Mouse (Mus musculus) v-Abl transformed pro-B cells (cell line): Measurements from ENCODE around the gene Pdrg1.

Source experiments
- in situ Hi-C, 2 experiments: fragments of 400-800 bp; cut with MboI; formaldehyde crosslinking; loops; one replicate each; pipeline ENCODE4 v1.15.1; 2025; ENCODE audit not compliant: unreplicated experiment in 2 of 2

Gene Pdrg1

DNA sequence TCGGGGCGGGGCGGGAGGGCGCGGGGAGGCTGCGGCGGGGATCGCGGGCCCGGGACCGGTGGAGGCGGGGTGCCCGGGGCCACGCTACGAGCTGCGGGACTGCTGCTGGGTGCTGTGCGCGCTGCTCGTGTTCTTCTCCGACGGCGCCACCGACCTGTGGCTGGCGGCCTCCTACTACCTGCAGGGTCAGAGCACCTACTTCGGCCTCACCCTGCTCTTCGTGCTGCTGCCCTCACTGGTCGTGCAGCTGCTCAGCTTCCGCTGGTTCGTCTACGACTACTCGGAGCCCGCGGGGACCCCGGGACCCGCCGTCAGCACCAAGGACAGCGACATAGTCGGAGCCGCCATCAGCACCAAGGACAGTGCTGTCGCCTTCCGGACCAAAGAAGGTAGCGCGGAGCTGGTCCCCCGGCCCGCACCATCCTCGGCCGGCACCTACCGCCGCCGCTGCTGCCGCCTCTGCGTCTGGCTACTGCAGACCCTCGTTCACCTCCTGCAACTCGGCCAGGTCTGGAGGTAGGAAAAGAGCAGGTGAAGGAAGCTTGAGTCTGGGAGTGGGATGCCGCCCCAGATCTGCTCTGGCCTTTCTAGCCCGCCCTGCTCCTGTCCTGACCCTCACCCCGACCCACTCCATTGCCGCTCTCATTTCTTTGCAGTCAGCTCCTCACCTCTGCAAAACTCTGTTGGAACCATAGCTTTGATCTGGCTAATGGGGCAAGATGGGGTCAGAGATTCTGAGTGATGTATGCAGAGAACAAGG lies 17.0 kb upstream of the Pdrg1 start:
- in situ Hi-C loops: no loop called here

DNA sequence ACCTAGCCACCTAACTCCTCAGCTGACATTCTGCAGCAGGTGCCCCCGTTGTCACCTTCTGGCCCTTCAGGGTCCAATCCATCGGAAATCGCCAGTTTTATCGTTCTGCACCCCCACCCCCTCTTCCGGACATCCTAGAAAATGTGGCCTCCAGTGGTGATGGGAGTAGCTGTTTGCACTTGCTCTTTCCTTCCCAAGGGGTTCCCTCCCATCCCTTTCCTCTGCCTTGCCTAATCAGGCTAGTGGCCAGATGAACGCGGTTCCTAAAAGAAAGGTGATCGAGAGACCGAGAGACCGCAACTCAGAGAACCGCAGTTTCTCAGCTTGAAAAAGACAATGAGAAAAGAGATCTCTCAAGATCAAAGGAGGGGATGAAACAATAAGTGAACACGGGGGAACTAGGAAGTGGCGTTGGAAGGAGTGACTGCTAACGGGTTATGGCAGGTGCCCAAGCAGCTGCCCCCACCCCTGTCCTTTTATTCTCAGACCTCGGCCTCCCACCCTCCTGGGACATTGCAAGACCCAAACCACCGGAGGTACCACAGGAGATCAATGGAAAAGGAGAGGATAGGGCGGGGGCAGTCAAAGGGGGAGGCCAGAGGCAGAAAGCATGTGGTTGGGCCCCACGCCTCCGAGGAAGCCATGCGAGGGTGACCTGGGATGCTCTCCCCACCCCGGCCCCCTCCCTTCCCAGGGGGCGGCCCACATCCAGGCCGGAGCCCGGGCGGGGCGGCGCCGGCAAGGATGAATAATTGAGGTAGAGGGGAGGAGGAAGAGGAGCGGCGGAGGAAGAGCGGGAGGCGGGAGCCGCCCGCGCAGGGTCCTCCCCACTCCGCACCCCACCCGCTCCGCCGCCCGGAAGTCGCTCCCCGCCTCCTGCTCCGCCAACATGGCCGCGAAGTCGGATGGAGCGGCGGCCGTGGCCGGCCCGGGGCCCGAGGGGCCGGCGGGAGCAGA lies 16.2 kb upstream of the Pdrg1 start, which contains the start of gene Xkr7:
Gene Xkr7, plus strand, starts transcription at position 727 of the 957 bp plus-strand sequence.
- in situ Hi-C loops: no loop called here

DNA sequence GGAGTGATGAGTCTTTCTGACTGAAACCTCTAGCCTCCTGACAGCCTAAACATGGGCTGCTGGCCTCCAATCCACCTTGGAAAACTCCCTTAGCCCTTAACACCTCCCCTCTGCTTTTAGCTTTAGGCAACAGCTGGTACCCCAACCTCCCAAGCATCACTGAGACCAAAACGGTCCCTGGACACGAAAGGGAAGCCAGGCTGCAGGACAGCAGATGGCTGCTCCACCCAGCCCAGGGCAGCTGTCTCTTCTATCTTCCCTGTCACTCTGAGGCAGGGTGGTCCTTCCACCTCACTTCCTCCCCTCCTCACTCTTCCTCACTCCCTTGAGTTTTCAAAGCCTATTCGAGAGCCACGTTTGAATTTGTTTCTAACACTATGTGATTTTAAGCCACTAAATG lies 15.2 kb upstream of the Pdrg1 start:
- in situ Hi-C loops: no loop called here

DNA sequence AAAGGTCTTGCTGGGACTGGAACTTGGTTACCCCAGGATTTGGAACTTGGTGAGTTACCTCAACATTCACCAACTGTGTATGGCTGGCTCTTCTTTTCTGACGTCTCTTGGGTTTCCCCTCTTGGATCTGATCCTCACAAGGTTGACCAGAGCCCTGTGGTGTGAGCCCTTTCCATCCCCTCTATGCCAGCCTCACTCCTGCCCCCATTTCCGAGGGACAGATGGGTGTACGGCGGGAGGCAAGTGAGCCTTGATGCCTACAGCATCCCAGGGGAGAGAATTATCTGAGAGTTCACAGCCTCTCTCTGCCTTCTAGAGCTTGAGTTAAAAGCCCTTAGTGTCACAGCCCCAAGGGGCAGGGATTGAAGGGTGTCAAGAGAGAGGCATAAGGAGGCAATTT lies 12.3 kb upstream of the Pdrg1 start:
- in situ Hi-C loops: no loop called here

DNA sequence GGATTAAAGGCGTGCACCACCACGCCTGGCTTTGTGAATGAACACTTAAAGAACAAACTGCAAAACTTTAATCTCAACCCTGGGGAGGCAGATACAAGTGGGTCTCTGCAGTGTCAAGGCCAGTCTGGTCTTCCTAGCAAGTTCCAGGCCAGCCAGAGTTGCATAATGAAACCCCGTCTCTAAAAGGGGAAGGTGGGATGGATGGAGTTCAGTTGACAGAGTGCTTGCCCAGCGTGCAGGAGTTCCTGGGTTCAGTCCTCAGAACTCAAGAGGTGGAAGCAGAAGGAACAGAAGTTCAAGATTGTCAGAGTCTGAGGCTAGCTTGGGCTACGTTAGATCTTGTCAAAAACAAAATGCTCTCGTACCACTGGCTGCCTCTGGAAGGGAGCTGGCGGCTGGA lies 10.8 kb upstream of the Pdrg1 start:
- in situ Hi-C loops: no loop called here

DNA sequence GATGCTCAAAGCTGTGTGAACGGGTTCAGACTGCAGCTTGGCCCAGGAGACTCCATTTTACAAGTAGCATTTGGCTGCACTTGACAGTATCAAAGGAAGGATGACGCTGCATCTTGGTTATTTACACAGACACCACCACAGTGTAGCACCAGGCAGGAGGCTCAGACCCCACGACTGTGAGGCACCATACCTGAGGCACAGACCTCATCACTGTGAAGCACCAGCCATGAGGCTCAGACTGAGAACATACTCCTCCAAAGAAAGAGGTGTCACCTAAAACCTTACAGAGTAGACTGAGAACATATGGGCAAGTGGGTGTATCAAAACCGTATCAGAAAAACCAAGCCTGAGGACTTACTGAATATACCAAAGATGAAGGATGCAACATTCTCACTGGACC lies 7.6 kb upstream of the Pdrg1 start:
- in situ Hi-C loops: no loop called here

DNA sequence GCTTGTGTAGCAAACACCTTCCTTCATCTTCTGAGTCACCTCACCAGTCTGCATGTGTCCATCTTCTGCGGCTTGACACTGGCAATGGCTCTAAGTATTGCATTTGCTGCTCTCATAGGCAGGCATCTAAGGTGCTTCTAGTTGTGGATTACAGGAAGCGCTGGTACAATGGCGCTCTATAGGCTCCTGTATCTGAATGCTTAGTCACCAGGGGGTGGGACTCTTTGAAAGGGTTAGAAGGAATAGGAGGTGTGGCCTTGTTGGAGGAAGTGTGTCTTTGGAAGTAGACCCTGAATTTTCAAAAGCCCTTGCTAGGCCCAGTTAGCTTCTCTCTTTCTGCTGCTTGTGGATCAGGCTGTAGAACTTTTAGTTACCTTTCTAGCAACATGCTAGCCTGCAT lies 5.9 kb upstream of the Pdrg1 start:
- in situ Hi-C loops: no loop called here

DNA sequence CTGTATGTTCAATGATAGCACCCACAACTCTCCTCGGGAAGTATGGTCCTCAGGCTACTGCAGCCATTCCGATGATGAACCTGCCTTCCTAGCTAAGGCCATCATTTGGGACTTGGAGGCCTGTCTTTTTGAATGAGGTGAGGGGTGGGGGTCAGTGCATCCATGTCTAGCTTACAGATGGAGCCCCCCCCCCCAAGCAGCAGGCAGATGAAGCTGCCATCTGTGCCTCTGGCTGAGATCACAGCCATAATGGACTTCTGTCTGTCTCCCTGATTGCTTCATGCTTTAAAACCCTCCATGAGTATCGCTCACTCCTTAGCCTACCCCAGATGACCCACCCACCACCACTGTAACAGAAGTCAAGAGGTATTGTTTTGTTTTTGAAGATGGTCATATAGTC lies 4.1 kb upstream of the Pdrg1 start:
- in situ Hi-C loops: loop anchor here (10.0 kb wide), 1 partner anchor 105 kb away; the partner anchor contains the start of gene Mylk2 (in 2 of the 2)

DNA sequence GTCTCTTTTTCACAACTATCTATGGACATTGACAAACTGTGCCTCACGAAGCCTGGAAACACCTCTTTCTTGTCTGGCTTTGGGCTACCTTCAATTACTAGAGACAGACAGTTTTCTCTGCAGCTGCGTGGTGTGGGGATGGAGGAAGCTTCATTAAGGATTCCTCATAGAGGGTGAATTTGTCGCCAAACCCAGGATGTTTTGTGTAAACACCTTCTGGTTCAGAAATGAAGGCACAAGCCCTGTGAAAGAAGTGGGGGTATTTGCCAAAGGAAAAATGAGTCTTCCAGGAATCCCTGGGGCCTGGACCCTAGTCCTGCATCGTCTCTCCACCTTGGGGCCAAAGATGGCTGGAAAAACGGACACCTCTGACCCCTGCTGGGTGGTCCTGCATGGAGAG lies 1.6 kb upstream of the Pdrg1 start:
- in situ Hi-C loops: loop anchor here (10.0 kb wide), 1 partner anchor 102 kb away; the partner anchor contains the start of gene Mylk2 (in 2 of the 2)

DNA sequence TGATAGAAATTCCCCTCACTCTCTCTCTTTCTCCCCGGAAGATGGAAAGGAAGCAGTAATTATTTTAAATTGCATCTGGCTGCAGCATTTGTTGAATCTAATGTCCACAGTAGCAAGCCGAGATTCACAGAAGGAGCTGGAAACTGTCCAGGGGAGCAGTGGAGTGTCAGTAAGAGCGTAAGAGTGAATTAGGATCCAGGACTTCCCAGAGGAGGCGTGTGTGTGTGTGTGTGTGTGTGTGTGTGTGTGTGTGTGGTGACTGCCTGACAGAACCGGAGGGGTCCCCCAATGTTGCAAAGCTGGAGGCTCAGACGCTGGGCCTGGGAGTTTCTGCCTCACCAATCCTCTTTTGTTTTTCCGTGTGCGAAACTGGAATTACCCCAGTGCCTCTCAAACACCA lies 577 bp upstream of the Pdrg1 start:
- in situ Hi-C loops: loop anchor here (10.0 kb wide), 1 partner anchor 101 kb away; the partner anchor contains the start of gene Mylk2 (in 2 of the 2)

DNA sequence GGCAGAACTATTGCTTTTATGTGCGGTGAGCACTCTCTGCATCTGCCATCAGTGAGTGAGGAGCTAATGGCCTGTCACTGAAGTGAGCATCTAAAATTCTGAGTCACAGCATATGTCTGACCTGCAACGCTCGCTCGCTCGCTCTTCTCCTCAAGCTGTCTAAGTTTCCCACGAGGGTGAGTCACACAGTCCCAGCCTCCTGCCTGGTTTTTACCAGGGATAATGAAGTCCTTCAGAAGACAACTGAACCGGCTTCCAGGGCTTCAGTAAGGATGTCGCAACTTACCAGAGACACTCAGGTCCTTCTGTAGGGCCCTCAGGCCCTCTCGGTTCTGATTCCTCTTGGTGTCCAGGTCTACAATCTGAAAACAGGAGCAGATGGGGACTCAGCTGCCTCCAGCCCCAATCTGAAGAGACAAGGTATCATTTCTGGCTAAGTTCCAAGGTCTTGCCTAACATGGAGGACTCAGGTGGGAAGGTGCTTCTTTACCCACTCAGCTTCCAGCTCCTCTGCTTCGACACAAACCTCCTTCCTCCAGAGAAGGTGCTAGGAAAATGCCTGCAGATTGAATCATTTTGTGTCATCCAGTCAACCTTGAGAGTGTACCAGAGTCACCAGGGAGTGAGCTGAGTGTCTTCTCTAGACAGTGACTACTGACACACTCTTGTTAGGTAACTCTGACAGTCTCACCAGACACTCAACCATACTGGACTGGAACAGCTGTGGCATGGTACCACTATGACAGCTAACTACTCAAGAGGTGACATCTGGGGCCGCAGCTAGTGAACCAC lies 1.3 kb downstream of the Pdrg1 start:
- in situ Hi-C loops: loop anchor here (10.0 kb wide), 1 partner anchor 99 kb away; the partner anchor contains the start of gene Mylk2 (in 2 of the 2)

DNA sequence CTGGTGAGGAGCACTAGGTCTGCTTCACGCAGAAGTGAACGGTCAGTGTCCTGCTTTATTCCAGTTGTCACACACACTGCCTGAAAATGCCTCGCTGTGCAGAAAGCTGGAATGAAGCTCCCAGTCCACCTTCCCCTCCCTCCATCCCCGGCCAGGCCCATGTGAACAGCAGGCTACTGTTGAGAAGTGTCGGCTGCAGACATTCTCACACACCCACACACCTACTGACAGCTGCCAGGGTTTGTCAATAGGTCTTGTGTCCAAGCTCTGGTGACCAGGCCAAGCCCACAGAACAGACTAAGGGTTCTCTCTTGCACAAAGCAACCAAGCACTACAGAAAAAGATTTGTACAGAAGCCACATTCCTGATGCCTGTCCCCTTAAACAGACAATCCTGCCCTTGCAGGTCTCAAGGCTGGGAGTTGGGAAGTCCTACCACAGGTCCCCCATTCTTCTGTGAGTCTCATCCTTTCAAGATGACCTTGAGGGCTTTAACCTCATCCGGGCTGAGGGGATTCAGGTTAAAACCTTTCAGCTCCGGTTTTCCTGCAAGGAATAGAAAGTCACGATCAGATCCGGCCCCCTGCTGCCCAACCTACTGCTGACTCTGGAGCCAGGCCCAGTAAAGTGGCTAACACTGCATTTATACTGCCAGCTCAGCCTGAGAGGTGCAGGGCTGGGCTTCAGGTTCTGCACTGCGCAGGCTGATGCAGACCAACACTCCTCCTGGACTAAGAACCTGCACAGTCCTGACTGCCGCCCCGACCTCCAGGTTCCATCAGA lies 5.8 kb downstream of the Pdrg1 start:
- in situ Hi-C loops: no loop called here

DNA sequence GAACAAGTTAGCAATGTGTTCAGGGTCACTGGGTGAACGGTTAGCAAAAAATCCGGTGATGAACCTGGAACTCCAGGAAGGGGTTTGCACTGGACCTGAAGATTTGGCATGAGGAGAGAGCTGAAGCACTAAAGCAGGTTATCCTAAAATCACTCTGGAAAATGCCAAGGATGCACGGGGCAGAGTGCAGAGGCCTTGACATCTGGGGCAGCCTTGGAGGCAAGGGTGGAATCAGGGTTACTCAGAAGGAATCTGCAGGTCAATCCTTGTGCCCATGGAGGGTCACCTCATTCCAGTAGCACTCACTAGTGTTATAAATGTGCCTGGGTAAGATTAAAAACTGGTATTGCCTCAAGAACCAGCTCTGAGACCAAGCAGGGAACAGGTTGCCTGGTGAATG lies 9.2 kb downstream of the Pdrg1 start:
- in situ Hi-C loops: no loop called here

DNA sequence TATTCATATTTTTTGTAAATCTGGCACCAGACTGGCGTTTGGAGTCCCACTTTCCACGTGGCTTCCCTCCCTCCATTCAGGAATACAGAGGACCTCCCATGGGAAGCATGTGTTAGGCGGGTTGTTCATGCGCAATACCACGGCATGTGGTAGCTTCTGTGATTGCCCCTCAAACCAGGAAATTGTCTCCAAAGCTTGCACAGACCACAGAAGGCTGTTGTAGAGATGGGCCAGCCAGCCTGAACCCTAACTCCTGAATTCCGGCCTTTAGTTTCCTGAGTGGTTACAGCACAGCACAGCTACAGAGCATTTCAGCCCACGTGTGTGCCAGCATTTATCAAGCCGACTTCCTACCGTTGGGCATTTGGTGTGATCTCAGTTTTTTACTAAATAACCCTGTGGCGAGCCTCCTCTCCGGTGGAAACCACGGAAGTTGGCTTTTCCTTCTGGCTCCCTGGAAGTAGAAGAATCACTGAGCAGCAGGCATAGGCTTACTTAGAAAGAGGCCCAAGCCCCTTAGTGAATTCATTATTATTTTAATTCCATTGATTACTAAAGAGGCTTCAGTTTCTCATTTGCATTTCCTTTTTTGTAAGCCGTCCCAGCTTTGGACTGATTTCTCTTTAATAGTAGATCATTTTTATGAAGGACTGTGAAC lies 11.4 kb downstream of the Pdrg1 start:
- in situ Hi-C loops: no loop called here

DNA sequence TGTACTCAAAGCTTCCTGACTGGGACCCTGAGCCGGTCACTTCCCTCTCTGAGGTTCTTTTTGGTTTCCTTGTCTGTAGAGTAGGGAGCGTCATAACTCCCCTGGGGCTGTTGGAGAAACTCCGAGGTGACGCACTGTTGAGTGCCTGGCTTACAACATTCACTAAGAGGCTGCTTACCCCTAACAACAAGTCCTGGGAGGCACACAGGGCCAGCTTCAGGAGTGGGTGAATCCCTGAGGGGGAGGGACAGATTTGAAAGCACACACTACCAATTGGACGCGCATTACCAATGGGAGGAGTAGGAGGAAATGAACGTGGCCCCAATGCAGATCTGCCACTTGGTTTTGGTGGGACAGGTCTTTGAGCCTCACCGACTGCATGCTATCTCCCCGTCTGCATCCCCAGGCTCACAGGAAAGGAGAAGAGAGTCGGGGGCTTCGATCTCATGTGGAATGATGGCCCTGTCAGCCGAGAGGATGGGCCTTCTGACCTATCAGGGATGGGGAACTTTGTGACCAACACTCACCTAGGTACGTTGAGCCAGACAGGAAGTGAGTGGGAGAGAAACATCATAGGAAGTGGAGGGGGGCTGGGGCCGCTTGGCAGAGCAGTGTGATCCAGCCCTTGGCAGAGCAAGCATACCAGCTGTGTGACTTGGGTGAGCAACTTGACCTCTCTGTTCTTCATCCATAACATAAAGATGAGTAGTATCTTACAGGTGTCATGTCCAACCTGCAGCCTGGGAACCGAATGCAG lies 12.6 kb downstream of the Pdrg1 start:
- in situ Hi-C loops: no loop called here

DNA sequence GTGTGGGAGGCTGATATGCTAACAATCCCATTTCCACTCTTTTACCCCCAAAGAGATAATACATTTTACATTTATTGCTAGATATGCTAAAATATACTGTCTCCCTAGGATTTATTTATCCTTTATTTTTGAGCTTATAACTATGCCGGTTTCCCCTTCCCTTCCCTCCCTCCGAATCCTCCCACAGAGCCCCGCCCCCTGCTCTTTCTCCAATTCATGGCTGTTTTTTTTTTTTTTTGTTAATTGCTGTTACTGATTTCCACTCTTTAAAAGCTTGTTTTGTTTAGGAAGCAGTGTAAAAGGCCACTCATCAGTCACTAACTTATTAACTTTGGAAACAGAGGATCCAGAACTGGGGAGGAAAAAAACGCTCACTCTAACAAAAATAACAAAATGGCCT lies 18.2 kb downstream of the Pdrg1 start:
- in situ Hi-C loops: no loop called here

DNA sequence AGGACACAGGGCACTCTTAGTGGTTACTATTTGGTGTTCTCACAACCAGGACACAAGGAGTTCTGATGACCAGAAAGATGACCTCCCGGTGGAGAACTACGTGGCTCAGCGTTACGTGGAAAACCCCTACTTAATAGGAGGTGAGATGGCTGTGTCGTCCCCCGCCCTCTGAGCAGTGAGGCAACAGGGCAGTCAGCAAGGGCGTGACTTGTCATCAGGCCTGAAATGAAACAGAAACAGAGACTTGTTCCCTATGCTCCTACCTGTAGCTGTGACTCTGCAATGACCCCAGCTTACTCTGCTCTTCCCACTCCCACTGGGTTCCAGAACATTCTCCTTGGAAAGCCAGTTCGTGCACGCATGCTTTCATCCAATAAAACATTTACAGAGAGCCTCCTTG lies 23.7 kb downstream of the Pdrg1 start:
- in situ Hi-C loops: no loop called here

DNA sequence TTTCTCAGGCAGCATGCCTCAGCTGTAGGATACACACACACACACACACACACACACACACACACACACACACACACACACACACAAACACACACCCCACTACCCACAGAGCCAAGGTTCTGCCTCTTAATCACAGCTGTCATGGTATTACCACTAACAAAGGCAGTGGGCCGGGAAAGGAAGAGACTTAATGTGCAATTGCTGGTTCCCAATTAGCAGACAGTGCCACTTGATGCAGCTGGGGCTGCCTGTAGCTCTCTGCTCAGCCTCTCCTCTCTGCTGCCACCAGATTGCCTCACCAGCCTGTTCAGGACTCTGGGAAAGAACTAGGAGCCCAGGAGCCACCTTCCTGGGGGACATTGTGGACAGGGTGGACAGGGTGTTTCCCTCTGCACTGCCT lies 29.6 kb downstream of the Pdrg1 start:
- in situ Hi-C loops: no loop called here

DNA sequence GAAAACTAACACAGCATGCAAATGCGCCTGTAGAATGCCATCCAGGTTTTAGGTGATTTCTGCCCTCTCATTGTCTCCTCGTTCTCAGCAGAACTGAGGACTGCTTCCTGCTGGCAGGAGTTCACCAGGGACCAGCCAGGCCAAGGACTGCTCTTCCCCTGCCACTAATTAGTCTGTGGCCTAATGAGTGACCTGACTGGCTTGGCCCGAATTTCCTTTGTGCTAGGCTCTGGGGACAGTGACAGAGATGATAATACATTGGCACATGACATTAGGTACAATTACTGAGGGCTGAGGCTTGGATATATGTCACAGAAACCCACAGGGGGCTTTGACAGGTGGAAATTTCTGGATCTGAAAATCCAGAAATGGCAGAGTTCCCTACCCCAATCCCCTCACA lies 38.2 kb downstream of the Pdrg1 start:
- in situ Hi-C loops: no loop called here
